Mouse (Mus musculus) brain, adult 10 weeks (tissue): ENCODE results near the gene Noct. TPM values are rescaled to one million over a fixed set of nuclear protein-coding genes. Genes with fewer than 3 reads are reported as not detected.

Experiments used
- polyA plus RNA-seq: library from polyadenylated mRNA; stranded (reverse); fragments of 350-450 nt; fragmentation: Illumina TruSeq; extraction: RNeasy Lipid Tissue Mini Kit (QIAGEN cat#74804); gene quantifications from one replicate; pipeline ENCODE4 v1.2.3, GENCODE M21; 2015; ENCODE audit warnings: low read depth, low replicate concordance

Noct gene
- polyA plus RNA-seq: 36.0 TPM

GRCm38 (mm10) chr3:51224363-51225225 lies at the start of gene Noct:
Gene Noct, plus strand, starts transcription at chr3:51224447.

Other genes with a start within 250 kb of the Noct start
- 24.2 TPM for gene Elf2, start 116.2 kb downstream of the Noct start, polyA plus RNA-seq
- 0.39 TPM for gene Mgarp, start 172.3 kb downstream of the Noct start, polyA plus RNA-seq
- 441 TPM for gene Ndufc1, start 184.5 kb downstream of the Noct start, polyA plus RNA-seq
- 28.6 TPM for gene Naa15, start 190.7 kb downstream of the Noct start, polyA plus RNA-seq